Mouse (Mus musculus): ENCODE results near the gene Olfr1508. TPM values are rescaled to one million over a fixed set of nuclear protein-coding genes. Genes with fewer than 3 reads are reported as not detected.
"Not testable (repeated sequence)": the region's sequence is repeated elsewhere in the genome, so short reads cannot be mapped to it uniquely, and the experiment has no call there.

The Olfr1508 gene
- not detected for total RNA-seq (2021)

- no peak for DNase-seq
- intact Hi-C loops (cut with DNase I), result no loop called here
These were observed at the start of gene Olfr1508 for GRCm38 (mm10) chr14:52467395-52467794. Gene Olfr1508, minus strand, starts transcription at chr14:52467495.

DNA sequence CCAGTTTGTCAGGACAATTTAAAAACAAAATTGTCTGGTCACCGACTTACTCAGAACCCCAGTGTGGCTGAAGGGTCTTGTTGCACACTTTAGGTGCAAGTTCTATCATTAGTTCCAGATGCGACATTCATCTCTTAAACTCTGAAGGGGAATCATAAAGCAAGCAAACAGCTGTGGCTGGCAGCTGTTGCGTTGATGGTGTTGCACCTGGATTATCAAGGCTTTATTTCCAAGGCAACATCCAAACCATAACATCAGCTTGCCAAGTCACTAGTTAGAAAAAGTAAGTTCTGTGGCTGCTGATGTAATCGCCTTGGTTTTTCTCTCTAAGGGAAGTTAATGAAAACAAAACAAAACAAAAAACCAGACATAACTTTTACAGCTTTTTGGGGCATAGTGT, 28.2 kb upstream of the Olfr1508 start, which contains the start of gene Olfr1507:
Gene Olfr1507, minus strand, starts transcription at position 234 of the 400 bp plus-strand sequence.
- no peak for DNase-seq
- intact Hi-C loops (cut with DNase I), result no loop called here

DNA sequence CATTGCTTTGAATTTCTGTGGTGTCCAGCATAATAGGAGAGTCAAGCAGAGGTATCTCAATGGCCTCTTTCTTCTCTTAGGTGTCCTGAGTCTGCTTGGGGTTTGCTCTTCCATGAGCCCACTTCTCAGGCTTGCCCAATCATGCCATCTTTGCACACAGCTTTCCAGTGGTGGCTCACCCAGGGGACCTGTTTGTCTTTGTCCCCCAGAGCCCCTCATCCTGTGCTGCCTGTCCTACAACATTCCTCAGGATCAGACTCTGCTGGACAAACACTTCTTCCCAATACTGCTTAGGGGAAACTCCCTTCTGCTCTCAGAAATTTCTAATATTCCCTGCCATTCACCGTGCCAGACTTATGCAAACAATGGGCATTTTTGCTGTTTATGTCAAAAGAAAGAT, 1.6 kb downstream of the Olfr1508 start:
- no peak for DNase-seq
- intact Hi-C loops (cut with DNase I), result no loop called here

- intact Hi-C loops (cut with DNase I), result no loop called here
These were observed 5.4 kb downstream of the Olfr1508 start for GRCm38 (mm10) chr14:52461928-52462327.

DNA sequence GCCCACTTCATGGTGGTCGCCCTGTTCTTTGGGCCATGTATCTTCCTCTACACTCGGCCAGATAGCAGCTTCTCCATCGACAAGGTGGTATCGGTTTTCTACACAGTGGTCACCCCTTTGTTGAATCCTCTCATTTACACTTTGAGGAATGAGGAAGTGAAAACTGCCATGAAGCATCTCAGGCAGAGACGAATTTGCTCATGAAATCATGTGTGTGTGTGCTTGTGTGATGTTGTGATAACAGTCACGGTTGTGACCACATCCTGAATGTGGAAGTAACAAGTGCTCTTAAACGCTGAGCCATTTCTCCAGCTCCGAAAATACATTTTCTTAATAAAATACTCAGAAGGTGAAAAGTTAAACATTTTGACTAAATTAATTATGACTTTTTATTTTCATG, 16.2 kb downstream of the Olfr1508 start:
- intact Hi-C loops (cut with DNase I), result no loop called here

More at GRCm38 (mm10) chr14:52461928-52462327, 5.4 kb downstream of the Olfr1508 start:
- no peak for DNase-seq

GRCm38 (mm10) chr14:52442690-52443089, 24.6 kb downstream of the Olfr1508 start, which contains the start of gene Olfr1509:
Gene Olfr1509, plus strand, starts transcription at chr14:52442990.
- intact Hi-C loops (cut with DNase I), result no loop called here
- DNase-seq, result no peak

More for the DNA sequence above, 16.2 kb downstream of the Olfr1508 start:
- DNase-seq, result no peak

GRCm38 (mm10) chr14:52427686-52428085, 39.6 kb downstream of the Olfr1508 start:
- intact Hi-C loops (cut with DNase I), result no loop called here
- DNase-seq, result no peak

DNA sequence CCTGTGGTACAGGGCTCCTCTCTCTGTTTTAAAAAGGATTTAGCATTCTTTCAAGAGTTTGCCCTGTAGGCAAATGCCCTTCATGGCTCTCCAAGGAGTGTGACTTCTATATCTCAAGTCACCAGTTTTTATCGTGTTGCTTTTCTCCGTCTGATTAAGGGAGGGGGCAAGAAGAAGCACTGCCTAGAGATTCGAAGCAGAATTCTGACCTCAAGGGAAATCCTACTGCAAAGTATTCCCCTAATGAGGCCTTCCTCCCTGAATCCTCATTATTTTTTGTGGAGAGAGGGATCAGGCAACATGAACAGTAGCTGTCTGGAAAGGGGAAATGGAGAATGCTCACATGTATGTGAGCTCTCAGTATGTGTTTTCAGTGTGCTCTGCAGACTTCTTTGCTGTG, 53.0 kb downstream of the Olfr1508 start, which contains the start of gene Olfr1510:
Gene Olfr1510, minus strand, starts transcription at position 101 of the 400 bp plus-strand sequence.
- intact Hi-C loops (cut with DNase I), result no loop called here

GRCm38 (mm10) chr14:52410142-52410919, 57.0 kb downstream of the Olfr1508 start:
- DNase-seq; intact Hi-C loops (cut with DNase I): not testable (repeated sequence)

More for the DNA sequence above, 53.0 kb downstream of the Olfr1508 start, which contains the start of gene Olfr1510:
- DNase-seq, result no peak

Other genes with a start within 250 kb of the Olfr1508 start
- gene Chd8, start 209.7 kb downstream of the Olfr1508 start, total RNA-seq (2021), result 100 to 1,000 TPM; 142 to 154 TPM
- gene Tox4, start 188.3 kb downstream of the Olfr1508 start, total RNA-seq (2021), result 10 to 100 TPM; 48.0 to 56.4 TPM
- gene Rab2b, start 187.9 kb downstream of the Olfr1508 start, total RNA-seq (2021), result 10 to 100 TPM; 38.3 to 40.8 TPM
- 10 to 100 TPM; 39.2 to 47.4 TPM for gene Mettl3, start 162.4 kb downstream of the Olfr1508 start, total RNA-seq (2021)
- gene Sall2, start 138.7 kb downstream of the Olfr1508 start, total RNA-seq (2021), result 10 to 100 TPM; 45.9 to 48.7 TPM
- not detected for gene Olfr1513, start 111.1 kb downstream of the Olfr1508 start, total RNA-seq (2021)
- not detected for gene Olfr1512, start 88.3 kb downstream of the Olfr1508 start, total RNA-seq (2021)
- not detected for gene Olfr1511, start 70.1 kb downstream of the Olfr1508 start, total RNA-seq (2021)
- not detected for gene Olfr1510, start 53.1 kb downstream of the Olfr1508 start, total RNA-seq (2021)
- gene Olfr1509, start 24.5 kb downstream of the Olfr1508 start, total RNA-seq (2021), result not detected
- not detected for gene Olfr1507, start 28.3 kb upstream of the Olfr1508 start, total RNA-seq (2021)

Data from left cerebral cortex, postnatal 4 days (tissue).